Mouse (Mus musculus) lung, adult 2 months (tissue): ENCODE results near the gene Rexo2. TPM values are rescaled to one million over a fixed set of nuclear protein-coding genes. Genes with fewer than 3 reads are reported as not detected.

Experiments
- DNase-seq: peaks from one replicate; pipeline ENCODE4 v3.0.0; 2022
- H3K4me1 ChIP-seq: fragments of 200-500 bp; 2 replicates; pipeline ENCODE4 v1.6.1; 2011; ENCODE audit warnings: low read length; ENCODE audit not compliant: control insufficient read depth, insufficient read depth
- H3K4me3 ChIP-seq: fragments of 200-500 bp; replicated peaks from 2 replicates; pipeline ENCODE3; 2011; ENCODE audit warnings: low read depth, mild to moderate bottlenecking, control low read depth, low read length; ENCODE audit errors: extremely low read depth
- CTCF ChIP-seq: fragments of 200-500 bp; IDR thresholded peaks from 2 replicates; pipeline ENCODE4 v1.5.1; 2011; ENCODE audit warnings: mild to moderate bottlenecking, low read length, control low read depth; ENCODE audit not compliant: insufficient read depth
- POLR2A ChIP-seq: fragments of 200-500 bp; IDR thresholded peaks from 2 replicates; pipeline ENCODE4 v1.6.1; 2011; ENCODE audit warnings: low read depth, mild to moderate bottlenecking, control low read depth, low read length, borderline replicate concordance; ENCODE audit errors: extremely low read depth
- WGBS: fragments of 180-500 bp; shearing (Covaris S2); methylation state at CpG from one replicate; pipeline ENCODE4 v1.1.7; 2018; 5-methylcytosine and 5-hydroxymethylcytosine counted together
- polyA plus RNA-seq: library from polyadenylated mRNA; depleted of rRNA; stranded (reverse); fragments of >200 nt; gene quantifications from 2 replicates; pipeline ENCODE4 v1.2.3, GENCODE M21; 2012; rRNA removed

Rexo2 gene
- polyA plus RNA-seq, 1 experiment: 77.6 TPM

DNA sequence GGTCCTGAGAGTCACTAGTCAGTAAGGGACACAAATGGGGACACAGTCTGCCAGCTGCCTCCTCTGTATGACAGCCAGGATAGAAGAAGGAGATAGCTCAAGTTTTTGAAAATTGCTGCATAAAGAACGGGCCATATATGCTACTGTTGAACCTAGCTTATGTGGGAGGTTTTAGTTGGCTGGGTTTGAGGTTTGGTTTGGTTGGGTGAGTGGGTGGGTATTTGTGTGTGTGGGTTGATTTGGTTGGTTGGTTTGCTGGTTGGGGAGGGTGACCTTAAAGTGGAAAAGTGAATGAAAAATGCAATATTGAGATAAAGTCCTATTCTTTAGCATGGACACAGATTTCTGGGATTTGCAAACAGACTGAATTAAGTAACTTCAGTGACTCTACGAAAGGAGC lies 35.6 kb downstream of the Rexo2 start:
- TF ChIP-seq CTCF (no peak), POLR2A (no peak)
- 72% methylated on average over 2 of the region's 2 CpGs for WGBS
- DNase-seq: no peak
- Histone ChIP-seq H3K4me3 (no peak overlapping the region), H3K4me1 (no peaks in the 10 kb centered on the region)

DNA sequence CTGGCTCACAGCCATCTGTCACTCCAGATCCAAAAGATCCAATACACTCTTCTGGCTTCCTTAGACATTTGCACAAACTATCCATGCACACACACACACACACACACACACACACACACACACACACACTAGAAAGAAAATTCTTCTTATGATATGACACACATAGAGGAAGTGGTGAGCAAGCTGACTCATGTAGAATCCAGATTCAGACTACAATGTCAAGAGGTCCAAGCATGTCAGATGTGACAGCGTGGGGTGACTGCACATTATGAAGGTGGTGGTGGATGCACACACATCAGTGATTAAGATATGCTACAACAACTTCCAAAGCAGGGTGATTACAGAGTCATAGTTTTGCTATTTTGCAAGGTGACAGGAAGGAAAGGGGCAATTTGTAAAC lies 36.5 kb downstream of the Rexo2 start:
- no peaks in the 10 kb centered on the region for H3K4me1 ChIP-seq
- TF ChIP-seq CTCF (no peak), POLR2A (no peak)
- WGBS: 58% methylated on average over 1 of the region's 1 CpGs
- no peak overlapping the region for H3K4me3 ChIP-seq
- DNase-seq: no peak

DNA sequence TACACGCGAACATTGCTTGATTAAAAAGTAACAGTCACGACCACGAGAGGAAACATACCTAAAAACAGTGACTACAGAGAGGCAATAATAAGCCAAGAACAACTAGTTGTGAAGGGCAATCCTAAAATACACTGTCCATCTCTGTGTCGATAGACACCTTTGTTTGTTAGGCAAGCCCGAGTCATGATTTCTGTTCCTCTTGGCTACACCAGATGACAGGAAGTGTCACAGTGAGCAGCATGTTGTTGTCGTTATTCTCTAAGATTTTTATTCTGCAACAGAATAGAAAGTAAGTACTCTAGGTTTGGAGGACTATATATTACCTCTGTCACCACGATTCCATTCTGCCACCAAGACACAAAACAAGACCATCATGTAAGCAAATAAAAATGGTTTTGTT lies 48.0 kb downstream of the Rexo2 start:
- TF ChIP-seq POLR2A: no peak
- no peak for TF ChIP-seq CTCF
- WGBS: 62% methylated on average over 8 of the region's 8 CpGs
- no peak for DNase-seq
- no peaks in the 10 kb centered on the region for H3K4me1 ChIP-seq
- no peak overlapping the region for H3K4me3 ChIP-seq

- no peaks in the 10 kb centered on the region for H3K4me1 ChIP-seq
- no peak overlapping the region for H3K4me3 ChIP-seq
- TF ChIP-seq POLR2A (no peak), CTCF (no peak)
- 86% methylated on average over 7 of the region's 7 CpGs for WGBS
- DNase-seq: no peak
Measured at GRCm38 (mm10) chr9:48427176-48427575, 53.2 kb downstream of the Rexo2 start.

GRCm38 (mm10) chr9:48423256-48423655 lies 57.2 kb downstream of the Rexo2 start:
- Histone ChIP-seq H3K4me3 (no peak overlapping the region), H3K4me1 (no peaks in the 10 kb centered on the region)
- WGBS: 54% methylated on average over 1 of the region's 1 CpGs
- DNase-seq: no peak
- TF ChIP-seq POLR2A: no peak

GRCm38 (mm10) chr9:48422382-48422781 lies 58.0 kb downstream of the Rexo2 start:
- 65% methylated on average over 8 of the region's 8 CpGs for WGBS
- H3K4me3 ChIP-seq: no peak overlapping the region
- no peaks in the 10 kb centered on the region for H3K4me1 ChIP-seq
- TF ChIP-seq CTCF (no peak), POLR2A (no peak)
- no peak for DNase-seq

DNA sequence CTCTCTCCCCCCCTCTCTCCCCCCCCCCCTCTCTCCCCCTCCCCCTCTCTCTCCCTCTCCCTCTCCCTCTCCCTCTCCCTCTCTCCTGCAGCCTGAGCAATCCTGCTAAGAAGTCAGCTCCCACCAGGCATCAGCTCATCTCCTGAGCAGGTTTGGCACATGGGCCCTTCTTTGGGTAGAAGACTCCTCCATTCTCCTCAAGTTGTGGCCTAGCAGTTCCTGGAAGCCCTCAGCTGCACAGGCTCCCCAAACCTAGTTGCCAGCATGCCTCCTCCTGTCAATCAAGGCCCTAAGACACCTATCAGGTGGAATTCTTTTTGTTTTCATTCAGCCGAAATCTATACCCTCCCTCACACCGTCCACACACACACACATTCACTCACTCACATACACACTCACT lies 58.9 kb downstream of the Rexo2 start:
- Histone ChIP-seq H3K4me1 (no peaks in the 10 kb centered on the region), H3K4me3 (no peak overlapping the region)
- TF ChIP-seq CTCF (no peak), POLR2A (no peak)
- 80% methylated on average over 2 of the region's 2 CpGs for WGBS
- DNase-seq: no peak

DNA sequence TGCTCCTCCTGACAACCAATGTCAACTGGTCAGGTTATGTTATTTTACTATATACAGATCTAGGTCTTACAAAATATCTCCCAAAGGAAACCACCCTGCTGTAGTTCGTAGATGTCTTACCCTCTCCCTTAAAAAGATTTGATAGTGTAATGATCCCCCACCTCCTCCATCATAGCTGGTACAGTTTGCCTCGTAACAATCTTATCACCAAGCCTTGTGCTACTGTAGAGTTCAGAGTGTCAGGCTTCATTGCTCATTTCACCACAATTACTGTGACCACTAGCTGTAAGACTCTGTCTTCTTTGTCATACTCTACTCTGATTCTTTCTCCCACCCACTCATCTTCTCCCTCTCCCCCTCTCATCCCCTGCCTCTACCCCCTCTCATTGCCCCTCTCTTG lies 59.4 kb downstream of the Rexo2 start:
- 67% methylated on average over 2 of the region's 2 CpGs for WGBS
- no peak for DNase-seq
- TF ChIP-seq POLR2A: no peak
- no peak overlapping the region for H3K4me3 ChIP-seq
- H3K4me1 ChIP-seq: no peaks in the 10 kb centered on the region

DNA sequence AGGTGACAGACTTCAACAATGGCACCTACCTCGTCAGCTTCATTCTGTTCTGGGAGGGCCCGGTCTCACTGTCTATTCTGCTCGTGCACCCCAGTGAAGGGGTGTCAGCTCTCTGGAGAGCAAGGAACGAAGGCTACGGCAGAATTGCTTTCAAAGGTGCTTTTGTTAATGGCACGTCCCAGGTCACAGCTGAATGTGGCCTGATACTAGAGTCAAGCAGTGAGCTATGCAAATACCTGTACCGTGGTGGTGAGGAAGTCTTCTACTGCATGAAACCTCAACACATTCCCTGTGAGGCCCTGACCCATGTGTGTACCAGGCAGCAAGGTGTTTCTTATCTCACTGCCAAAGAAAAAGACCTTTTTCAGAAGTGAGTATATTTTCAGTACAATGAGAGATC lies 60.0 kb downstream of the Rexo2 start:
- Histone ChIP-seq H3K4me1 (no peaks in the 10 kb centered on the region), H3K4me3 (no peak overlapping the region)
- WGBS: 68% methylated on average over 7 of the region's 7 CpGs
- TF ChIP-seq POLR2A (no peak), CTCF (no peak)
- DNase-seq: no peak

- H3K4me3 ChIP-seq: no peak overlapping the region
- H3K4me1 ChIP-seq: no peaks in the 10 kb centered on the region
- TF ChIP-seq POLR2A (no peak), CTCF (no peak)
- no peak for DNase-seq
- WGBS: 55% methylated on average over 8 of the region's 8 CpGs
Measured at GRCm38 (mm10) chr9:48418829-48419228, 61.6 kb downstream of the Rexo2 start.

Other genes with a start within 250 kb of the Rexo2 start
- gene Nxpe2, start 127.2 kb downstream of the Rexo2 start, polyA plus RNA-seq: 3.0 and 3.1 TPM in 2 replicates
- 18.7 and 25.2 TPM in 2 replicates for gene Rbm7, start 14.7 kb upstream of the Rexo2 start, polyA plus RNA-seq
- 58.5 and 60.2 TPM in 2 replicates for gene Gm5617, start 14.8 kb upstream of the Rexo2 start, polyA plus RNA-seq
- gene Nnmt, start 124.5 kb upstream of the Rexo2 start, polyA plus RNA-seq: 5.1 and 5.5 TPM in 2 replicates